Mouse (Mus musculus): Measurements from ENCODE around the gene Znrf2.

Gene Znrf2

DNA sequence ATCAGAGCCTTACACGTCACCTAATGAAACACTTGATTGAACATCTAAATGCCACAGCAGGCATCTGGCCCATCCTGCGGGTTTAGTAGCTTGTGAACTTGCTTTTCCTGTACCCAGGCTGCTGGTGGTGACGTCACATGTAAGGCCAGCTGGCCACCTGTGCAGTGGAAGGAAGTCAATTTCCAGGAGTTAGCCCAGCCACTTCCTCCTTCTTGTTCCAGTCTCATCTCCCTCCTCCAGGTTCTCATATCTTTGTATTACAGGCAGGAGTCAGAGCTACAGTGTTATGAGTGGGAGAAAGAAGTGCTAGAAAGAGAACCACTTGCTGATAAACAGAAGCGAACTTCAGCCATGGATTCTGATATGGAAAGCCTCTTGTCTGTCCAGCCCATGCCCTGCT is 99.4 kb downstream of the Znrf2 start:
- no peak for DNase-seq (ENCODE audit: low spot score)

DNA sequence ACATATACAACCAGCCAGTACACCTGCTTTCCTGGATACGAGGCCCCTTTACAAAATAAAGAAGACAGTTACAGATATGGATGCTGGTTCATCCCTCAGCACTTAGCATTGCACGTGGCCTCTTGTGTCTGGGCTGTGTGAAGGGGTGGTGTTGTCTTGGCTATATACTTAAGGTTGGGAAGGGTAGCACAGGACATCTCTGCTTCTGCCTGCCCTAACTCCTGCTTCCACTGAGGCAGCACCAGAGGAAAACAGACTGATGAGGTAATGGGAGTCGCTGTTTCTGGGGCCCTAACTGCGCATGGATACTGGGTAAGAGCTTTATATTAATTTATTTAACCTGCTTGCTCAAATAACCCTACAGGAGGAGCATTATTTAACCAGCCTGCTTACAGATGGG is 100.2 kb downstream of the Znrf2 start:
- no peak for DNase-seq (ENCODE audit: low spot score)

DNA sequence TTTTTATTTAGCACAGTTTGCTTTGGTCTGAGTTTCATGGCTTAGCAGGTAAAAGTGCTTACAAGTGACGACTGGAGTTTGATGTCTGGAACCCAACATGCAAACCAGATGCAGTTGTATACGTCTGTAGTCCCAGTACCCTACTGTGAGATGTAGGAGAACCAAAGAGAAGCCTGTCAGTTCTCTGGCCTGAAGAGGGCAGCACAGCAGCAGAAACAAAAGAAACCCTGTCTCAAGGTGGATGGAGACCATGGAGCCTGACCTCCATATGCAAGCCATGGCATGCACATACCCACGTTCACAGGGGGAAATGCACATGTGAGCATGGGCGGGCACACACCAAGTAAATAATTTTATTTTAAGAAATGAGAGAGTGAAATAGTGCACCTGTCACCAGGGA is 100.8 kb downstream of the Znrf2 start:
- DNase-seq (ENCODE audit: low spot score) = no peak

DNA sequence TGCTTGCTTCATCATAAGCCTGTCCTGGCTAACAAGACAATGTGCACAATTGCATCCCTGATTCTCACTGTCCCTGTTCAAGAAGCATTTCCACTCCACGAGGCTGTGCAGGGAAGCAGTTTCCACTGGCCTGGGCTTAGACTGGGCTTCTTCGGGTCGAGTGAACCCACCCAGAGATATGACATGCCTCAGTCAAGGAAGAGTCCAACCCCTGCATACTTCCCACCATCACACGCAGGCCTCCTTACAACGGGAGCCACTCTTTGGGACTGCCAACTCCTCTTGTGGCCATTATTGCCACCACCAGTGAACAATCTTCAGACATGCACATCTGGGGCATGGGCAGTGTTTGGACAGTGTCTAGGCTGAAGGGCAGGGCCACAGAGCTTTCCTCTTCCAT is 101.8 kb downstream of the Znrf2 start:
- no peak for DNase-seq (ENCODE audit: low spot score)

DNA sequence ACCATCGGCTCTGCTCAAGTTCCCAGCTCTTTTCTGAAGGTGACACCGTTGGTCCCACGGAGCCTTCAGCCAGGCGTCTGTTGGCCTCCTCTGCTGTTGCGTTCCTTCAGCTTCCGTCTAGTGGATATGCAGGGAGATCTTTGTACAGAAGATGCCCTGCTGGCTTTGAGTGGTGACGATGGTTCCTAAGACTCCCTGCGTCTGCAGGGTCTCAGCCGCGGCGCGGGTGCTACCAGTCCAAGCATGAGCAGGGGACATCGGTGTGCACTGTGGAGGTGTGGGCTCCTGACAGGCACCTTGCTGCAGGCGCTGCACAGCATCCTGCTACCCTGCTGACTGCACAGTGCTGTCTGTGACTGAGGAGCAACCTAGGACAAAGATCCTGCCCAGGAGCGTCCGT is 107.8 kb downstream of the Znrf2 start:
- DNase-seq (ENCODE audit: low spot score) = no peak

DNA sequence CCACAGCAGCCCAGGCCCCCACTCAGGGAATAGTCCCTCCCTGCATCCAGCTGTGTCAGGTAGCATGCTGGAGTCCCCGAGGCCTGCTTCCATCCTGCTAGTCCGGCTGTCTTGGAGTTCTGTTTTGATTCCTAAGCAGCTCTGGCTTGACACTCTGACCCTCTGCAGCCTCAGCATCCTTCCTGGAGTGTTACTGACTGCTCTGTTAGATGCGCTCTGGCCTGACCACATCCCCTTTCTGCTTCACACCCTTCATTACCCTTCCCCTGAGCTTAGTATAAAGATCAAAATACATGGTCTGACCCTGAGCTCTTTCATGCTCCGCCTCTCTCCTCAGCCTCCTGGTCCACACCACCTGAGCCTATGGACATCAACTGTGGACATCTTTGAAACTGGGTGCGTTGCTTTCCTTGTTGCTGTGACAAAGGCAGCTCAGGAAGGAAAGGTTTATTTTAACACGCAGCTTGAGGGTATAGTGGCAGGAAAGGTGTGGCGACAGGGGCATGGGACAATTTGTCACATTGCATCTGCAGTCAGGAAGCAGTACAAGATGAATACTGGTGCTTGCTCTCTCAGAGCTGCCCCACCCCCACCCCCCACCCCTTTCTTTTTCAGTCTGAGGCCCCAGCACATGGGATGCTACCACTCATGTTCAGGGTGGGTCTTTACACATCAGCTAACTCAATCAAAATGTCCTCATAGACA is 109.2 kb downstream of the Znrf2 start:
- DNase-seq (ENCODE audit: low spot score) = no peak

DNA sequence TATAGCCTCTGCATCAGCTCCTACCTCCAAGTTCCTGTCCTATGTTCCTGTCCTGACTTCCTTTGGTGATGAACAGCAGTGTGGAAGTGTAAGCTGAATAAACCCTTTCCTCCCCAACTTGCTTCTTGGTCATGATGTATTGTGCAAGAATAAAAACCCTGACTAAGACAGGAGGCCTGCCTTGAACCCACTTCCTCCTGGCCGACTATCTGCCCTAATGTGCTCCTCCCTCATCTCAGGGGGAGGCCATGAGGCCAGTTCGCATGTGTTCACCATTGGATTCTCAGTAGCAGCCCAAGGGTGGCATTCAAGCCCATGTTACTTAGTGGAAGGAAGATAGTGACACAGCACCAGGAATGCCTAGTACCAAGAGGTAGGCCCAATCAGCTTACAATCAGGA is 110.2 kb downstream of the Znrf2 start:
- no peak for DNase-seq (ENCODE audit: low spot score)

DNA sequence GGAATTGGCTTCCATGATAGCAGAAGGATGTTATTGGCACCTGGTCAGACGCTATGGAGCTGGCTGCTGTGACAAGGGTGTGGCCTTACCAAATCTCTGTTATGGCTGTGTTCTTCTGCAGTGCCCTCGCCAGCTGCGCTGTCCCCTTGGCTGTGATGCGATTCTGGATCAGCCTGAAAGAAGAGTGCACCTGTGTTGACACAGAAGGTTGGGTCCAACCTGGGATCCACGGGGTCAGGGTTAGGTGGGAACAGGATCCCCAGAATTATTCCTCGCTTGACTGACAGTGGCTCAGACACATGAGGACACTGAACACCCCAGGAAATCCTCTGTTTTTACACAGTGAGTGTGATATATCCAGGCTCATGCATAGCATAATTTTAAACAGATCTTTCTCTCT is 111.2 kb downstream of the Znrf2 start:
- no peak for DNase-seq (ENCODE audit: low spot score)

DNA sequence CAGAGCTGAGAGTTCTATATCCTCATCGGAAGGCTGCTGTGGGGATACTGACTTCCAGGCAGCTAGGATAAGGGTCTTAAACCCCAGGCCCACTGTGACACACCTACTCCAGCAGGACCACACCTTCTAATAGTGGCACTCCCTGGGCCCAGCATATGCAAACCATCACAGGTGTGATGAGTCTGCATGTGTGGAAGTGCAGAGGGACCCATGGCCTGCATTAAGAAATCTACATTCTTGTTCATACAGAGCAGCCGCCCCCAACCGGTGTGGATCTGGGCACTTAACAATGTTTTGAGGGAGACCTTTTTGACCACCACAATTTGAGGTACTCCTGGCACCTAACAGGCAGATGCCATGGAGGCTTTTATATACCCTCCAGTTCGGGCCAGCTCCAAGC is 114.9 kb downstream of the Znrf2 start:
- no peak for DNase-seq (ENCODE audit: low spot score)

DNA sequence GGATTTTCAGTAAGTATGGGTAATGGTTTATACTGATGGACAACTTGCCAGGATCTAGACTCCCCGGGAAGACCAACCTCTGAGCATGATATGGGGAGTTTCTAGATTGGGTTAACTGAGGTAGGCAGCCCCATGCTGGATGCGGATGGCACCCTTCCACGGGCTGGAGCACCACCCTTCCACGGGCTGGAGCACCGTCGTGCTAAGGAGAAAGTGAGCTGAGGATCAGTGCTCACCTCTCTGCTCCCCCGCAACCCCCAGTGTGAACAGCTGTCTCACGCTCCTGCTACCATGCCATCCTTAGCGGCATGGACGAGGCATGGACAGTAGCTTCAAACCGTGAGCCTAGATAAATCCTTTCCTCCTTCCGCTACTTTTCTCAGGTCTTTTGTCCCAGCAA is 115.8 kb downstream of the Znrf2 start:
- DNase-seq (ENCODE audit: low spot score) = no peak

DNA sequence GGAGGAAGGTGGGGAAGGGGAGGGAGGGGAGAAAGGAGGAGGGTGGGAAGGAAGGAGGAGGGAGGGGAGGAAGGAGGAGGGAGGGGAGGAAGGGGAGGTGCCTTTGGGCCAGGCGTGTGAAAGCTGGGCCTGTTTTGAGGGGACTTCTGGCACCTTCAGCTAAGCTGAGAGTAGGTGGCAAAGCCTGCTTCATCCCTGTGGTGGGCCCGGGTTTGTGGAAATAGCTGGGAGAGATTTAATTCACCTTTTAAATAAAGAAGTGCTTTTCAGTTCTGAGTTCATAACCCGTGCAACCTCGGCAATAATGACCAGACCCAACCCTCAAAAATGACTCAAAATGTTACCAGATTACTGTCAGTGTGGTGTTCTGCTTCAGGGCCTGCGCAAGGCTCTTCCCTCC is 116.5 kb downstream of the Znrf2 start:
- no peak for DNase-seq (ENCODE audit: low spot score)

DNA sequence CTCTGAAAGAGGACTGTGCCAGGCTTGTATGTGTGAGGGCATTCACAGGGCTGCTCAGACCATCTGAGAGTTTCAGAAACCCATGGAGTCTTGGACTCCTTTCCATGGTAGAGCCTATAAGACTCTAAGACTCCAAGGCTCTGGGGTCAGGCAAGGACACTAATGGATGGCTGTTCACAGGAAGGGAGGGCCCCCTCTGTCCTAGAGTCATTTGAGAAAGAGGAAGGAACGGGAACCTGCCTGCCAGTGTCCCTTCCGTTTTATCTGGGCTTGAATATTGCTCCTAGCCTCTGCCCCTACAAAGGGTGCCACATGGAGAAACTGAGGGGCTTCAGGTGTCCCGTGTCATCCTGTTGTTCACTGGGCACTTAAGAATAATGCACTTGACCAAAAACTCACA is 117.2 kb downstream of the Znrf2 start:
- no peak for DNase-seq (ENCODE audit: low spot score)

DNA sequence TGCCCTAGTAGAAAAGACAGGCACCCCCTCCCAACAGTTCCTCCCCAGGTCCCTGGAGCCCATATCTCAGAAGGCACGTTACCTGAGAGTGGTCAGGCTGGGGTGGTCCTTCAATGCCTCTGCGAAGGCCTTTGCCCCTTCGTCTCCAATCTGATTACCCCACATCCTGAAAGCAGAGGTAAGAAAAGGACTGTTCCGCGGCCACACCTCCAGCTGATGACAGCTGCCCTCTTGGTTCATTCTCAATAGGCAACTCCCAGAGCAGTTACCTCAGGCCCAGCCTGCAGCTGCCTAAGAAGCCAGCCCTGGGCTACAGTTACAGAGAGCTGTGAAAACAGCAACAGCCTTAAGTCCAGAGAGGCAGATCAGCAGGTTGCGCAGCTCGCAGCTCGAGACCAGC is 117.6 kb downstream of the Znrf2 start:
- no peak for DNase-seq (ENCODE audit: low spot score)

DNA sequence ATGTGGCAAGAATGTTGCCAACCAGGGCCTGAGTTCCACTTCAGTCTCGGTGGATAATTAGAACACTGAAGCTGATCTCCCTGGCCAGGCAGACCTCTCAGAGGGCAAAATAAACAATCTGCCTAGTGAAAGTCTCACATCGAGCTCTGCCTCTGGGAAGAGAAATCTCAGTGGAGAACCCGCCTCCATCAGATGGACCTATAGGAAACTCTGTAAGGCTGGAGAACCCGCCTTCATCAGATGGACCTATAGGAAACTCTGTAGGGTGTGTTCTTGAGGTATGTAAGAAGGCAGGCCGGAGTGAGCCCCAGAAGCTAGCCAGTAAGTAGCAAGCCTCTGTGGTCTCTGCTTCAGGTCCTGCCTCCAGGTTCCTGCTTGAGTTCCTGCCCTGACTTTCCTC is 118.2 kb downstream of the Znrf2 start:
- DNase-seq (ENCODE audit: low spot score) = no peak

DNA sequence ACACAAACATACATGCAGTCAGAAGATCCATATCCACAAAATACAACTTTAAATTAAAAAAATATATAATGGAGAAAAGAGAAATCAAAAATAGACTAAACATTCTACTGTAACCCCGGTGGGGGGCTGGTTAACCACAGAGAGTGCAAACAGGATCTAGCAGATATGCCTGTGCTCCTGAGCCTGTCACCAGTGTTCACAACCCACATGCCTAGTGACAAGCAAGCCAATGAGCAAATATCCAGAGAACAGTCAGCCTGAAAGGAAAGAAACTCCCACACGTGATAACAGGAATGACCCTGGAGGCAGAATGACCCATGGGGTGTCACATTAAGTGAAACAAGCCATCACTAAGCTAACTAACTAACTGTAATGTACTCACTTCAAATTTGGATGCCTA is 119.8 kb downstream of the Znrf2 start:
- DNase-seq (ENCODE audit: low spot score) = no peak

DNA sequence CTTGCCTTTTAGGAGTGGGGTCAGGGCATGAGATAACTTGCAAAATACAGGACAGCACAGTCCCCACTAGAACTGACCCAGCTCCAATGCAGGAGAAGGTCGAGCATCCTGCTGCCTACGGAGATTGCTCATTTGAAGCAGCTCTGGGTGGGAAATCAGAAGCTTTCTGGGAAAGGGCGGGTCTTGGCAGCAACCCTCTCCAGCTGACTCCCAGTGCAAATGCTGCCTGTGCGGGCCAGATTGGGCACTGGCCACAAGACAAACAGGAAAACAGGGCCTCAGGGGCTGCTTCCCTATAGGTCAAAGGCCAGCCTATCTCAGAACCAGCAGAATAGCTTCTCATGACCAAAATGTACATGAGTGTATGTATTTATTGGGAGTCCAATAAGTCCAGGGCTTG is 122.9 kb downstream of the Znrf2 start:
- DNase-seq (ENCODE audit: low spot score) = peak; percentile 34

DNA sequence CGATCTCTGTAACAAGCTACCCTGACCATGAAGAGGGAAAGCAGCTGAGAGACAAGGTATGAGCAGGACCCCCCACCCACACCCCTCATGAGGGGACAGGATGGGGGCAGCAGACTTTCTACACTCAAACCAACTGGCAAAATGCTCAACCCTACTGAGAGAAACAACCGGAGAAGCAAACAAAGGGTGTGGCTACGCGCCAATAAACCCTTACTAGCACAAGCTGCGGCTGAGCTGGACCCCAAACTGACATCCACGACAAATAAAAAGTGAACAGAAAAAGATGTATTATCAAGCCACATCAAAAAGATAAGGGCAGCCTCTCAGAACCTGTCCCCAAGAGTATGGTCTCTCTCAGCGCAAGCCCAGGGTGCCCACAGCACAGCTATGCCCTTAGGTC is 123.4 kb downstream of the Znrf2 start:
- DNase-seq (ENCODE audit: low spot score) = no peak

DNA sequence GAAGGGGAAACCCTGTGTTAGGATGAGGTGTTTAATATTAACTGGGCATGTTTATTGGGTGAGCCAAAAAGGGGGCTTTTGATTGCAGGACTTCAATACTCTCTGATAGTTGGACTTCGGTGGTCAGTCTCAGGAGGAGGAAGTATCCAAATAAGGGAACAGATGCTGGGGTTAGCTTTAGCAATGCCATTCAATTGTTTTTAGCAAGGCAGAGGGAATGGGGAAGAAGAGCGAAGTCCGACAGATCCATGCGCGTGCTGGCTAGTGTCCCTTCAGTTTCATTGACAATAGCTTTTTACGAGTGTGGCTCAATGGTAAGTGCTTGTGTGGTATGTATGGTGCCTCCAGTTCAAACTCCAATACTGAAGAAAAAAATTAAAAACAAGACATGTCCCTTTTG is 124.4 kb downstream of the Znrf2 start:
- no peak for DNase-seq (ENCODE audit: low spot score)
